Mouse (Mus musculus) kidney, postnatal 10 days (tissue): ENCODE measurements at regions not wholly inside any gene's neighbourhood (a gene's known extent, or its start where the extent isn't known, plus 50 kb on each side); places are given as distances from the start of the nearest gene placed in this dataset.

Source experiments
- DNase-seq: peaks from one replicate; pipeline ENCODE4 v3.0.0; 2021; ENCODE audit warnings: mixed read lengths

GRCm38 (mm10) chr13:35383624-35384018, 276.0 kb upstream of the Cdyl start:
- DNase-seq: peak; percentile 18

GRCm38 (mm10) chr13:35388380-35388779, 271.3 kb upstream of the Cdyl start:
- no peak for DNase-seq

DNA sequence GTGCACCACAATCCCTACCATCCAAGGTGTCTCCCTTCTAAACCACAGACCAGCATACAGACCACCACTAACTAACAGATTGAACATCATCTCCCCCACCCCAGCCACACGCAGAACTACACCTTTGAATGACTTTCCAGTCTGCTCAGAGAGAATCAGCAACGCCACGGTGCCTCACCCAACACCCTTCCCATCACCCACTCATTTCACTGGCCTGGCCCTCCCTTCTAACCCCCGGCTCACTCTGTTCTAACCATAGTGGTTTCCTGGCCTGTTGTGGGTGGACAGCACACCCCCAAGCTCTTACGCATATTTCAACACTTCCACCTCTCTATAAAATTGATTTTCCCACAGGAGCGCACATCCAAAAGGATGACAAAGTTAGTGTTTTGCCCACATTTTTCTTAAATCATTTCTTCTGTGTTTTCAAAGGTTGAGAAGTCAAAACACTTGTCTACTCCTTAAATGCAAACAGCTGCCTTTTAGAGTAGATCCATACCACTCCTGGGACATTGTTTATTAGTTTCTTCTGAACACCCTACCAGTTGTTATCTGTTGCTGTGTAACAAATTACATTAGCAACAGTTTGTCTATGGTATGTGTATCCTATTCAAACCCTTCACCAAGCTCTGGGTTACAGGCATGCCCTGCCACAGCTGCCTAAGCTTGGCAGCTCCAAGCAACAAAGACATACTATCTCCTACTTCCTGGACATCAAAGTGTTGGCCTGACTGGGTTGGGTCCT, 269.7 kb upstream of the Cdyl start:
- no peak for DNase-seq

GRCm38 (mm10) chr13:35390526-35390880, 269.1 kb upstream of the Cdyl start:
- no peak for DNase-seq

DNA sequence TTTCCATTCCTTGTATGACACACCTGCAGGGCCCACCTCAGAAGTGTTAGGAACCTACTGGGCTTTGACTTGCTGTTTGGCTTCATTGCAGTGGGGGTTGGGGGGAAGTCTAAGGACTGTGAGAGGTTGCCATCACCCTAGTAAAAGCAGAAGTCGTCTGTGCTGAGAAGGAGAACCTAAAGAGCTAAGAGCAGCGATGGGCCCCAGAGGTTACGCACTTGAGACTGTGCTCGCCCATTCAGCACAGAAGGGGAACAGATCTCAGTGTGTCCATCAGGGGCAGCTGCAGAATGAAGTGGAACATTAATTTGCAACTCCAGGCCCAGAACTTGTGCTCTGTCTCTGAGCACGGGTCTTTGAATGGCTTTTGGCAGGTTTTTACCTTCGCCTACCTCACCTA, 267.5 kb upstream of the Cdyl start:
- no peak for DNase-seq

GRCm38 (mm10) chr13:35395192-35395591, 264.4 kb upstream of the Cdyl start:
- no peak for DNase-seq

- DNase-seq: peak; percentile 11
Observed at GRCm38 (mm10) chr13:35395630-35396029, 264.0 kb upstream of the Cdyl start.

- no peak for DNase-seq
Observed at GRCm38 (mm10) chr13:35397166-35397565, 262.5 kb upstream of the Cdyl start.

DNA sequence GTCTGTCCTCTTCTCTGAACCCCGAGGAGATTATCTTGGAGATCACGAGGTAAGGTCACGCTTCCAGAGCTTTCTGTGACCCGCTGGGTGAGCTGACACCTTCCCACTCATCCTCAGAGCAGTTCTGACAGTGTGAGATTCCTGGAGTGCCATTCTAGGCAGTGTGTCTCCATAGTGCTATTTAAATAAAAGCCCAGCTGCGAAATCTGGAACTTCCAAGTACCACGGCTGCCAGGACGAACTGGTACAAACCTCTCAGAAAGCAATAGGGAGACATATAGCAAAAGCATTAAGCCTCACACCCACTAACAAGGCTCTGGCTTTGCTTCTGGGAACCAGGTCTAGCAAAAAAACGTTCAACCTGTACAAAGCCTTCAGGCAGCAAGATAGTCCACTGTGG, 261.4 kb upstream of the Cdyl start:
- no peak for DNase-seq

DNA sequence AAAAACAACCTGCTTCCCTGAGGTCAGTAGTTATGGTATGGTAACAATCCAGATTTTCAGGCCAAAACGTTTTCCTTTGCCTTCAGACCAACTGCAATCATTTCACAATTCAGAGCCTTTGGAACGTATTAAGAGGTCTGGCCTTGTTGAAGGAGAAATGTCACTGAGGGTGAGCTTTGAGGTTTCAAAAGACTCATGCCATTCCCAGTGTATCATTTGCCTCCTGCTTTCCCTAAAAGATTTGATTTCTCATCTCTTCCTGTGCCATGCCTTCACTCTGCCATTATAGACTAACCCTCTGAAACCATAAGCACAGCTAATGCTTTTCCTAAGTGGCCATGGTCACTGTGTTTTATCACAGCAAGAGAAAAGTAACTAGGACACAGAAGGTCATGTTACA, 256.8 kb upstream of the Cdyl start:
- DNase-seq: no peak

- no peak for DNase-seq
Observed at GRCm38 (mm10) chr13:35404428-35404827, 255.2 kb upstream of the Cdyl start.

DNA sequence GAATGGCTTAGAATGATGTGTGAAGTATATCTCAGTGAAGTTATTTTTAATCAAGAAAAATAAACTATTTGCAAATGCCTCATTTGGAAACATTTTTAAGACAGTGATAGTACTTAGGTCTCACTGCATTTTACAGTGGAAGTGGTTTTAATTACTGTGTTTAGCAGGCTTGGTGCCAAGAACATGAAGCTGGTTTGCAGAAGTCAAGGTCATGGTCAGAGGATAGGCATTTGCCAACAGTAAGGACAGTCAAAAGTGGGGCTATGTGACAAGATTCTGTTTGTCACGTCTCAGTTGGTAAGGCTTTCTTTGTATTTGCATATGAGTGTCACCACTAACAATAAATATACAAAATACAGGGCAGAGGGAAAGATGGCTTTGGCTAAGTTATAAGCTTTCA, 254.2 kb upstream of the Cdyl start:
- no peak for DNase-seq

DNA sequence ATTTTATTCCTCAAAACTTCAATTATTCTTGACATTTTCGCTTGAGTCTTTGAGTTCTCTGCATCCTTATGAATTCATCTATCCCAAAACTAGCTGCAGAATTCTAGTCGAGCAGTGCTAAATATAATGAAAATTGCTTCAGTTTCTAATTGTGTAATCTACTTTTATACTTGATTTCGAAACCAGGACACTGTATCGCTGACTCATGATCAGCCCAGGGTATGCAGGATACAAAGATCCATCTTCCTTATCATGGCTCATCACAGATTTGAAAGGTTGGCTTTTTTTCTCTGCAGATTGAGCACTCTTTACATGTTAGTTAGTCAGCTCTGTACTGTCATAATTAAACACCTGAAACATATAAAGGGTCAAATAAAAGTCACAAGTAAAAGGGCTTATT, 242.1 kb upstream of the Cdyl start:
- no peak for DNase-seq

GRCm38 (mm10) chr13:35420076-35420475, 239.6 kb upstream of the Cdyl start:
- no peak for DNase-seq

DNA sequence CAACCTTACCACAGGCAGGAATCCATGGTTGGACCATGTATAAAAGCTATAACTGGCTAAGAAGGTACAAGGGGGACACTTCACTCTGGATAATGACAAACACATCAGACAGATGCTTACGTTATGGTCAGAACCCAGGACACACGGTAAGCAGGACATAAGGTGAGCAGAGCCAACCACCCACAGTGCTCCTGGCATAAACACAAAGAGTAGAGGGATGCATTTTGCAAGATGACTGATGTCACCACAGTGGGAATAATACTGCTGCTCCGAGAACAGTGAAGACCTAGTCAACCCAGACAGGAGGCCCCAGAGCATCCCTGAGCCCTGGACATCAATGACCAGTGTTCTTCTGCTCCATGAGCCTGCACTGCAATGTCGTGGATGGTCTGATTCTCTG, 233.6 kb upstream of the Cdyl start:
- no peak for DNase-seq

DNA sequence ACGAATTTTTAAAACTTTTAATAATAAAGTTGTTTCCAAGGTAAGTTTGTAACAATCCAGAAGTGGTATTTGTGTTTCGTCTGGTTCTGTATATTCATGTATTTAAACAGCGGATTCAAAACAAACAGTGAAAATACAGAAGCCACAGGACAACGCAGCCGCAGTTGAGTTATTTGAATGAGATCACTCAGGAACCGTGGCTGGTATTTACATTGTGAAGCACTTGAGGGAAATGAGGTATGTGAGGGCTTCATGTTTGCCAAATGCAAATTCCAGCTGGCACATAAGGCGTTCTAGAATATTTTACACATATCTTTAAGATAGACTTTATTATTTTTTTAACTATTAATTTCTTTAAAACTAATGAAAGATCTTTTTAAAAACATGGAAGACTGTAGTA, 224.5 kb upstream of the Cdyl start:
- DNase-seq: no peak

GRCm38 (mm10) chr13:35447661-35448060, 212.0 kb upstream of the Cdyl start:
- no peak for DNase-seq

- DNase-seq: no peak
Observed at GRCm38 (mm10) chr13:35452420-35452819, 207.2 kb upstream of the Cdyl start.

- no peak for DNase-seq
Observed at GRCm38 (mm10) chr13:35453222-35453914, 206.3 kb upstream of the Cdyl start.

DNA sequence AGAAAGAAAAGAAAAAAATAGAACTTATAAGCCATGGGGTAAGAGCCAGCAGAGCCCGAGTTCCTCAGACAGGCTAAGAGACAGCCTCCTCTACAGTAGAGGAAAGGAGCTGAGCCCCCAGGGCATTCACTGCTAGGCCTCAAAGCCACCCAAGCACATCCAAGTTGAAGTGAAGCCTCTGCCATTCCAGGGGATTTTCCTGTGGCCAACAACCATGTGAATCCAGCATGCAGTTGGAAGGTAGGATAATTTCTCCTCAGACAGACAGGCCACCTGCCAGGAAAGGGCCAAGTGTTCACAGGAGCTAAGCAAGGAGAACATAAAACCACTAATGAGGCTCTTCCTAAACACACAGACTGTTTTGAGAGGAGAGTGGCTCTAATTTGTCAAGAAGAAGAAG, 199.6 kb upstream of the Cdyl start:
- no peak for DNase-seq

GRCm38 (mm10) chr13:35463231-35463630, 196.4 kb upstream of the Cdyl start:
- no peak for DNase-seq

DNA sequence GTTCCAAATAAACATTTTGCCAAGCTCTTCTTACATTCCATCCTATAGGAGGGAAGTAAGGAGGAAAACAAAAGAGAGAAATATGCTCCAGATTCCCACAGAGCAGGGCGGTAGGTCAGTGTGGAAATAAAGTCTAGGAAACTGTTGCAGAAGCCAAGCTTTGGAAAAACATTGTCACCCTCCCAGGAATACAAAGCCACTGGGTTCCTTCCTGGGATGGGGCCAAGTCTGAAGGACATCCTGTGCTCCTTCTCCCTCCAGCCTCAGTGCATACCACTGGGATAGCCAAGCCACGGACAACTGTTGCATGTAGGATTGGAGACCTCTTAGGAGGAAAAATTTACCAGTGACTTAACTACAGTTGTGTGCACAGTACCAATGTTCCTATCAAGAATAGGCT, 195.8 kb upstream of the Cdyl start:
- DNase-seq: peak; percentile 12

DNA sequence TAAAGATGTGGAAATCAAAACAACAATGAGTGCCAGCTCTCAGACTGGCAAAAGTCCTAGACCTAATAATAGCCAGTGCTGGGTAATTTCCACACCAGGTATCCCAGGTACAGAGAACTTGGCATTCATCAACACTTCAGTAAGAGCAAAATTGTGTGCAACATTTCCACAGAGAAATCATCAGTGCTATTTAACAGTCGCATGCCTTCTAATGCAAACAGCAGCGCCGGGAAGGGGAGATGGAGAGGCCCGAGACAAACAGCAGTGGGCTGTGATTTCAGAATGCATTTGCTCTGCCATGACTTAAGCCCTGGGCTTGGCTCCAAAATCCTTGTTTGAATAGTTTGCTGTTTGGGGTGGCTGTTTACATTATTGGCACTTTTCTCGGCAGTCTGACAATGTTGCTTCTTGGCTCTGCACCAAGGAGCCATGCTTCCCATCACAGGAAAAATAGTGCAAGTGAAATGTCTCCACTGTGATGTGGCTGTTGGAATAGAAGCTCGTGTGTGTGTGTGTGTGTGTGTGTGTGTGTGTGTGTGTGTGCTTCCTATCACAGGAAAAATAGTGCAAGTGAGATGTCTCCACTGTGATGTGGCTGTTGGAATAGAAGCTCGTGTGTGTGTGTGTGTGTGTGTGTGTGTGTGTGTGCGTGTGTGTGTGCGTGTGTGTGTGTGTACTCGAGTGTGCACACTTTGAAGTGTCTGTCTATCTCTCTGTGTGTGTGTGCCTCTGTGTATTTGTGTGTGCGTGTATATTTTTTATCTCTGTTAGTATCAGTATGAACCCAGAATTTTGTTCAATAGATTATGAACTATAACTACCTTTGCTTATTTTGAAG, 190.1 kb upstream of the Cdyl start:
- peak; percentile 48 for DNase-seq

GRCm38 (mm10) chr13:35478226-35478625, 181.4 kb upstream of the Cdyl start:
- DNase-seq: no peak
